Mouse (Mus musculus): ENCODE data around the gene Fam53b.

- TF ChIP-seq GATA1 (IDR thresholded peaks at IDR 0.05; ENCODE audit: borderline replicate concordance, low read length): no peak
- TF ChIP-seq FLI1 (IDR thresholded peaks at IDR 0.05; ENCODE audit: low read length): no peak
Observed at GRCm38 (mm10) chr7:132813416-132814088, at the start of gene Fam53b.

Data from megakaryocyte, embryonic 14.5 days (primary cell).